8 mouse cellular contexts compared by ENCODE assay signal in the genomic region with DNA sequence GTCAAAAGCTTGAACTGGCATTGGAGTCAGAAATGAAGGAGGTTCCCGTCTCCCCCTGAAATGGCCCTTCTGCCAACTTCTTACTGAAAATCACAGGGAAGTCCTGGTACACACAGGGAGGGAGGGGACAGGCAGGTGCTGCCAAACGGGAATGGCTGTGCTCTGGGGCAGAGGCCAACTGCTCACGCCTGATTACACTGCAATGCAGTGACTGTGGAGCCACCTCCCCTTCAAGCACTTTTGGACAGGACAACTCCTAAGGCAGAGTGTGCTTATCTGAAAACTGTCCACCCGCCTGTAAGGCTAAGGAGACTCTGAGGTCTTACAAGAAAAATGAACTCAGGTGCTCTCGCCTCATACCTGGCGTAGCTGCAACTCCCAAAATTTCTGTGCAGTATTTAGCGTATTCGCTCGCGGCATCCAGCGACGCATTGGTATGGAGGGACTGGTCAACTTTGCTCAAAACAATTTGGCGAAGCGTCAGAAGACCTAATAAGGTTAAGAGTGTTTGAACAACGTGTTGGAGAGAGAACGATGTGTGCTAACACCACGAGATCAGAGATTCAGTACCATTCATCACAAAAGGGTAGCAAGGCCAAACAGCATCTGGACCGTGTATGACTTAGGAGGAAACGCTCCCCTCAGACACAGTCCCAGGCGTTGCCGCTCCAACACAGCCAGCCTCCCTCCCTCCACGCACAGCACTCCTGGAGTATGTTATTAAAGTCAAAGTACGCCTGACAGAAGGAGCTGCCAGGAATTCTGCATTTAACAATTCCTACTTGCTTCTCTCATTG.
DNase-seq lines count a peak whose midpoint lies in the region; ATAC-seq lines count a peak whose summit lies in the region.

No protein-coding gene starts in this region.

- H3K4me3 ChIP-seq in hindbrain, embryonic 16.5 days (ENCODE audit: low read length): no peak overlapping the region
- no peak overlapping the region for H3K4me3 ChIP-seq in liver, embryonic 15.5 days (replicated peaks)
- H3K4me3 ChIP-seq in midbrain, embryonic 13.5 days (replicated peaks): no peak overlapping the region

- 73% methylated on average over 23 of the region's 23 CpGs for WGBS in hindbrain, embryonic 16.5 days
- 63% methylated on average over 23 of the region's 23 CpGs for WGBS in liver, embryonic 15.5 days (ENCODE audit: insufficient replicate concordance)
- 83% methylated on average over 23 of the region's 23 CpGs for WGBS in midbrain, embryonic 13.5 days

- DNase-seq in retina, postnatal 1 day: peak; percentile 57
- DNase-seq in retina, embryonic 14.5 days (ENCODE audit: low spot score): no peak
- peak; percentile 53 to 86 for DNase-seq in cerebellum, postnatal 4 days (ENCODE audit: low spot score in 2 of 2)
- no peak for DNase-seq in frontal cortex, adult 2 months (ENCODE audit: extremely low spot score in 1 of 2, low spot score in 1 of 2)
- no peak for DNase-seq in urinary bladder, postnatal 25 days (ENCODE audit: low spot score)

- peaks cover 5% of the 10 kb centered on the region; the same call in 1 of the 2 replicates for H3K36me3 ChIP-seq in hindbrain, embryonic 16.5 days (ENCODE audit: control insufficient read depth, insufficient read depth, low read length)
- no peaks in the 10 kb centered on the region for H3K36me3 ChIP-seq in liver, embryonic 15.5 days (replicated peaks)
- H3K36me3 ChIP-seq in midbrain, embryonic 13.5 days: peaks cover 34% of the 10 kb centered on the region

- H3K9me3 ChIP-seq in hindbrain, embryonic 16.5 days (ENCODE audit: control insufficient read depth, low read length): no peaks in the 10 kb centered on the region
- H3K9me3 ChIP-seq in liver, embryonic 15.5 days (replicated peaks): no peaks in the 10 kb centered on the region
- no peaks in the 10 kb centered on the region for H3K9me3 ChIP-seq in midbrain, embryonic 13.5 days

- no peaks in the 10 kb centered on the region for H3K27me3 ChIP-seq in hindbrain, embryonic 16.5 days (replicated peaks; ENCODE audit: control insufficient read depth, insufficient read depth, low read length)
- H3K27me3 ChIP-seq in liver, embryonic 15.5 days: no peaks in the 10 kb centered on the region
- H3K27me3 ChIP-seq in midbrain, embryonic 13.5 days: no peaks in the 10 kb centered on the region

- ATAC-seq in hindbrain, embryonic 16.5 days: peak; percentile 80
- peak; percentile 56 for ATAC-seq in liver, embryonic 15.5 days (ENCODE audit: insufficient read depth)
- ATAC-seq in midbrain, embryonic 13.5 days: no peak

- no peak overlapping the region for H3K9ac ChIP-seq in hindbrain, embryonic 16.5 days (ENCODE audit: low read depth, low read length)
- no peak overlapping the region for H3K9ac ChIP-seq in liver, embryonic 15.5 days
- no peak overlapping the region for H3K9ac ChIP-seq in midbrain, embryonic 13.5 days (replicated peaks)

- H3K4me2 ChIP-seq in hindbrain, embryonic 16.5 days (ENCODE audit: low read length): no peak overlapping the region
- peak overlapping the region; percentile 23; the same call in 1 of the 2 replicates for H3K4me2 ChIP-seq in liver, embryonic 15.5 days
- no peak overlapping the region for H3K4me2 ChIP-seq in midbrain, embryonic 13.5 days (replicated peaks)

- peaks cover 9% of the 10 kb centered on the region for H3K4me1 ChIP-seq in hindbrain, embryonic 16.5 days (ENCODE audit: control insufficient read depth, insufficient read depth, low read depth, low read length)
- peaks cover 67% of the 10 kb centered on the region for H3K4me1 ChIP-seq in liver, embryonic 15.5 days (replicated peaks)
- H3K4me1 ChIP-seq in midbrain, embryonic 13.5 days (replicated peaks): peaks cover 11% of the 10 kb centered on the region; the same call in 1 of the 2 replicates

- no peak overlapping the region for H3K27ac ChIP-seq in hindbrain, embryonic 16.5 days (ENCODE audit: low read depth, low read length)
- peak overlapping the region; percentile 69 for H3K27ac ChIP-seq in liver, embryonic 15.5 days (replicated peaks)
- no peak overlapping the region for H3K27ac ChIP-seq in midbrain, embryonic 13.5 days

Comparison
In these comparisons a context has a peak if more than half of its experiments do, and no peak if none do; other contexts are left out.
1. DNase-seq: peak in retina, postnatal 1 day (single experiment) and cerebellum, postnatal 4 days (2 of 2); none in retina, embryonic 14.5 days (single experiment), frontal cortex, adult 2 months (0 of 2) and urinary bladder, postnatal 25 days (single experiment).